Mouse (Mus musculus) midbrain, postnatal 0 days (tissue): ENCODE results near the gene Adam19. TPM values are rescaled to one million over a fixed set of nuclear protein-coding genes. Genes with fewer than 3 reads are reported as not detected.

Experiments
- ATAC-seq: fragments of 200-750 bp; cut with Nextera tagmentation; 2 replicates; pipeline ENCODE4 v1.8.0; 2017; ENCODE audit warnings: moderate number of reproducible peaks, mild to moderate bottlenecking, moderate TSS enrichment, moderate library complexity; ENCODE audit not compliant: low FRiP score
- DNase-seq: peaks from one replicate; pipeline ENCODE4 v3.0.0-alpha.2; 2015; ENCODE audit warnings: low spot score
- H3K27ac ChIP-seq: fragments of 300-500 bp; sonication (generic); 2 replicates; pipeline ENCODE4 v1.5.1; 2014; ENCODE audit warnings: low read depth, mild to moderate bottlenecking, low read length, mixed read lengths
- H3K27me3 ChIP-seq: fragments of 300-500 bp; sonication (generic); 2 replicates; pipeline ENCODE4 v1.6.1; 2014; ENCODE audit warnings: low read length, control low read depth, mixed read lengths; ENCODE audit not compliant: insufficient read depth
- H3K36me3 ChIP-seq: fragments of 300-500 bp; sonication (generic); 2 replicates; pipeline ENCODE4 v1.6.1; 2014; ENCODE audit warnings: low read length, control low read depth, mixed read lengths; ENCODE audit not compliant: insufficient read depth
- H3K4me1 ChIP-seq: fragments of 300-500 bp; sonication (generic); 2 replicates; pipeline ENCODE4 v1.6.1; 2014; ENCODE audit warnings: mild to moderate bottlenecking, control low read depth, antibody characterized with exemption, low read length, mixed read lengths; ENCODE audit not compliant: insufficient read depth
- H3K4me2 ChIP-seq: fragments of 300-500 bp; sonication (generic); 2 replicates; pipeline ENCODE4 v1.6.1; 2014; ENCODE audit warnings: low read depth, mild to moderate bottlenecking, low read length, mixed read lengths; ENCODE audit not compliant: poor library complexity, severe bottlenecking
- H3K4me3 ChIP-seq: fragments of 300-500 bp; sonication (generic); 2 replicates; pipeline ENCODE4 v1.5.1; 2014; ENCODE audit warnings: low read depth, mild to moderate bottlenecking, low read length, moderate library complexity
- H3K9ac ChIP-seq: fragments of 300-500 bp; sonication (generic); replicated peaks from 2 replicates; pipeline ENCODE4 v1.6.1; 2014; ENCODE audit warnings: mild to moderate bottlenecking, low read length, moderate library complexity, mixed read lengths; ENCODE audit not compliant: poor library complexity, severe bottlenecking
- H3K9me3 ChIP-seq: fragments of 300-500 bp; sonication (generic); 2 replicates; pipeline ENCODE4 v1.6.1; 2016; ENCODE audit warnings: low read length, control low read depth
- CTCF ChIP-seq: IDR thresholded peaks from 2 replicates; pipeline ENCODE4 v1.5.1; 2016; ENCODE audit warnings: antibody characterized with exemption, mild to moderate bottlenecking
- WGBS: fragments of 180-500 bp; shearing (Covaris S2); extraction: QIAGEN DNeasy Blood & Tissue Kit; methylation state at CpG from one replicate; pipeline ENCODE4 v1.1.7; 2014; 5-methylcytosine and 5-hydroxymethylcytosine counted together
- polyA plus RNA-seq: library from polyadenylated mRNA; unstranded; fragments of >200 nt; fragmentation: Nextera tagmentation; extraction: Ambion mirVana; gene quantifications from 2 replicates; pipeline ENCODE4 v1.2.1, GENCODE M21; 2015
- total RNA-seq: library from RNA; depleted of rRNA; stranded (reverse); fragments of >200 nt; gene quantifications from 2 replicates; pipeline ENCODE4 v1.2.3, GENCODE M21; 2014

Gene Adam19
- total and polyA plus RNA-seq, 2 experiments from 2014 or later = 6.1 to 16.9 TPM

- no peaks in the 10 kb centered on the region for H3K4me1 ChIP-seq
- no peaks in the 10 kb centered on the region for H3K36me3 ChIP-seq
- H3K4me2 ChIP-seq = no peak overlapping the region
- ATAC-seq (no peak), DNase-seq (no peak)
- H3K27me3 ChIP-seq = no peaks in the 10 kb centered on the region
- no peak overlapping the region for H3K4me3 ChIP-seq
- H3K9me3 ChIP-seq = no peaks in the 10 kb centered on the region
- no peak overlapping the region for H3K9ac ChIP-seq
- H3K27ac ChIP-seq = no peak overlapping the region
- peak; percentile 51 for TF ChIP-seq CTCF
Measured at GRCm38 (mm10) chr11:46157462-46157861, 101.7 kb downstream of the Adam19 start.

GRCm38 (mm10) chr11:46165866-46166585, 110.2 kb downstream of the Adam19 start, which contains the start of gene Nipal4:
Nipal4 (minus strand) TSS chr11:46166508.
- Histone ChIP-seq H3K9ac (peak within 1 kb of the TSS; percentile 59), H3K27ac (no peak within 1 kb of the TSS), H3K4me2 (peak within 1 kb of the TSS; percentile 99), H3K9me3 (no peaks in the 10 kb centered on the region), H3K36me3 (no peaks in the 10 kb centered on the region), H3K4me1 (no peaks in the 10 kb centered on the region), H3K4me3 (peak within 1 kb of the TSS; percentile 57), H3K27me3 (peaks cover 7% of the 10 kb centered on the region)
- no peak for DNase-seq
- peak; percentile 65 for ATAC-seq
- TF ChIP-seq CTCF = no peak
- 2% methylated on average over 38 of the region's 40 CpGs for WGBS

GRCm38 (mm10) chr11:46168506-46168905, 112.7 kb downstream of the Adam19 start:
- DNase-seq (no peak), ATAC-seq (no peak)
- Histone ChIP-seq H3K9ac (no peak overlapping the region), H3K4me1 (no peaks in the 10 kb centered on the region), H3K4me2 (no peak overlapping the region), H3K4me3 (no peak overlapping the region), H3K9me3 (no peaks in the 10 kb centered on the region), H3K36me3 (no peaks in the 10 kb centered on the region), H3K27me3 (peaks cover 7% of the 10 kb centered on the region), H3K27ac (no peak overlapping the region)
- WGBS = 94% methylated on average over 7 of the region's 7 CpGs
- TF ChIP-seq CTCF = no peak

- Histone ChIP-seq H3K9ac (no peak overlapping the region), H3K27ac (no peak overlapping the region), H3K27me3 (peaks cover 7% of the 10 kb centered on the region), H3K9me3 (no peaks in the 10 kb centered on the region), H3K4me3 (no peak overlapping the region), H3K4me2 (no peak overlapping the region), H3K4me1 (no peaks in the 10 kb centered on the region), H3K36me3 (no peaks in the 10 kb centered on the region)
- WGBS = 35% methylated on average over 3 of the region's 3 CpGs
- no peak for TF ChIP-seq CTCF
- ATAC-seq (no peak), DNase-seq (no peak)
Measured at GRCm38 (mm10) chr11:46169908-46170307, 114.1 kb downstream of the Adam19 start.

- Histone ChIP-seq H3K27me3 (no peaks in the 10 kb centered on the region), H3K4me1 (no peaks in the 10 kb centered on the region), H3K27ac (no peak overlapping the region), H3K4me2 (no peak overlapping the region), H3K9me3 (no peaks in the 10 kb centered on the region), H3K36me3 (no peaks in the 10 kb centered on the region), H3K9ac (no peak overlapping the region), H3K4me3 (no peak overlapping the region)
- no peak for TF ChIP-seq CTCF
- WGBS = 96% methylated on average over 9 of the region's 9 CpGs
- DNase-seq (no peak), ATAC-seq (no peak)
Measured at GRCm38 (mm10) chr11:46172128-46172527, 116.3 kb downstream of the Adam19 start.

DNA sequence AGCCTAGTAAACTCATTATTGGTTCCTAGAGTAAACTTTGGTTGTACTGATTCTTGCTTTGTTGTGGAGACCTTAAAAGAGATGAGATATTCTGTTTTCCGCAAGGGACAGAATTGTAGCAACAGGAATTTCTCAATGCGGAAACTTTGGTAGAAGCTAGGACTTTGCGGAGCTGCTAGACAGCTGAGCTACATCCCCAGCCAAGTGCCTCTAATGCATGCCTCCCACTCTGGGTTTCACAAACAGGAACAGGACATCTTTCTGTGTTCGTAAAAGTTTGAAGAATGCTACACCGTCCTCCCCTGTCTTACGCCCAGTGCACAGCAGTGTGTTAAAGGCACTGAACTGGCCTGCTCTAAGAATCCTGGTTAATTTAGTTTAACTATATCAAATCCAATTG, 120.4 kb downstream of the Adam19 start:
- no peak overlapping the region for H3K27ac ChIP-seq
- H3K9ac ChIP-seq = no peak overlapping the region
- no peaks in the 10 kb centered on the region for H3K4me1 ChIP-seq
- H3K4me2 ChIP-seq = no peak overlapping the region
- DNase-seq (no peak), ATAC-seq (no peak)
- H3K9me3 ChIP-seq = no peaks in the 10 kb centered on the region
- TF ChIP-seq CTCF = no peak
- no peak overlapping the region for H3K4me3 ChIP-seq
- no peaks in the 10 kb centered on the region for H3K36me3 ChIP-seq
- WGBS = 95% methylated on average over 6 of the region's 6 CpGs
- no peaks in the 10 kb centered on the region for H3K27me3 ChIP-seq
